Comparison of ENCODE assay signal across 9 mouse cellular contexts in the genomic region with DNA sequence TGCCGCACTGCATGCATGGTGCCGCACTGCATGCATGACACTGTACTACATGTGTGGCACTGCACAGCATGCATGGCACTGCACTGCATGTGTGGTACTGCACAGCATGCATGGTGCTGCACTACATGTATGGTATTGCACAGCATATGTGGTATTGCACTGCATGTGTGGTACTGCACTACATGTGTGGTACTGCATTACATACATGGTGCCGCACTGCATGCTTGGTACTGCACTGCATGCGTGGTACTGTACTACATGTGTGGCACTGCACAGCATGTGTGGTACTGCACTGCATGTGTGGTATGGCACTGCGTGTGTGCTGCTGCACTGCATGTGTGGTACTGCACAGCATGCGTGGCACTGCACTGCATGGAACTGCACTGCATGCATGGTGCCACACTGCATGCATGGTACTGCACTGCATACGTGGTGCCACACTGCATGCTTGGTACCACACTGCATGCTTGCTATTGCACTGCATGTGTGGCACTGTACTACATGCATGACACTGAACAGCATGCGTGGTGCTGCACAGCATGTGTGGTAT.
A peak's percentile ranks its signal among the peaks of the same experiment; 100 is the strongest.
DNase-seq lines count a peak whose midpoint lies in the region; ATAC-seq lines count a peak whose summit lies in the region.
"Had no signal": no experiment of that assay in that cellular context is flagged by ENCODE, and none has a peak within 500 bp of the region (broad histone marks: within the 10 kb centered on the region; RNA-seq: fewer than 3 reads in every experiment).

No protein-coding gene starts in this region.

- no peak overlapping the region for H3K27ac ChIP-seq in limb, embryonic 11.5 days (replicated peaks; ENCODE audit: low read depth, low read length)
- no peak overlapping the region for H3K27ac ChIP-seq in limb, embryonic 10.5 days
- no peak overlapping the region for H3K27ac ChIP-seq in embryonic facial prominence, embryonic 14.5 days (replicated peaks; ENCODE audit: low read depth, low read length)
- H3K27ac ChIP-seq in hindbrain, embryonic 13.5 days = no peak overlapping the region
- no peak overlapping the region for H3K27ac ChIP-seq in midbrain, embryonic 15.5 days

- WGBS in limb, embryonic 11.5 days = 98% methylated on average over 8 of the region's 8 CpGs
- WGBS in limb, embryonic 10.5 days = 95% methylated on average over 8 of the region's 8 CpGs
- 98% methylated on average over 8 of the region's 8 CpGs for WGBS in embryonic facial prominence, embryonic 14.5 days
- 96% methylated on average over 8 of the region's 8 CpGs for WGBS in hindbrain, embryonic 13.5 days
- WGBS in midbrain, embryonic 15.5 days = 97% methylated on average over 8 of the region's 8 CpGs

- H3K4me2 ChIP-seq in limb, embryonic 11.5 days (ENCODE audit: low read depth, severe bottlenecking) = no peak overlapping the region
- H3K4me2 ChIP-seq in embryonic facial prominence, embryonic 14.5 days (ENCODE audit: low read depth, low read length) = no peak overlapping the region
- no peak overlapping the region for H3K4me2 ChIP-seq in hindbrain, embryonic 13.5 days
- H3K4me2 ChIP-seq in midbrain, embryonic 15.5 days = no peak overlapping the region

- H3K4me1 ChIP-seq in limb, embryonic 11.5 days (ENCODE audit: control insufficient read depth, insufficient read depth, low read length) = no peaks in the 10 kb centered on the region
- H3K4me1 ChIP-seq in limb, embryonic 10.5 days = peaks cover 7% of the 10 kb centered on the region; the same call in 1 of the 2 replicates
- no peaks in the 10 kb centered on the region; the same call in 1 of the 2 replicates for H3K4me1 ChIP-seq in embryonic facial prominence, embryonic 14.5 days (ENCODE audit: control insufficient read depth, insufficient read depth, low read length)
- peaks cover 19% of the 10 kb centered on the region for H3K4me1 ChIP-seq in hindbrain, embryonic 13.5 days (replicated peaks)
- H3K4me1 ChIP-seq in midbrain, embryonic 15.5 days = peaks cover 10% of the 10 kb centered on the region; the same call in 1 of the 2 replicates

- H3K9me3 ChIP-seq in limb, embryonic 11.5 days (ENCODE audit: control insufficient read depth, low read length) = no peaks in the 10 kb centered on the region
- no peaks in the 10 kb centered on the region for H3K9me3 ChIP-seq in limb, embryonic 10.5 days (replicated peaks)
- H3K9me3 ChIP-seq in embryonic facial prominence, embryonic 14.5 days (ENCODE audit: control insufficient read depth, low read length) = no peaks in the 10 kb centered on the region
- H3K9me3 ChIP-seq in hindbrain, embryonic 13.5 days = no peaks in the 10 kb centered on the region
- H3K9me3 ChIP-seq in midbrain, embryonic 15.5 days = no peaks in the 10 kb centered on the region

- peak; percentile 51; the same call in 1 of the 2 replicates for ATAC-seq in limb, embryonic 11.5 days (ENCODE audit: insufficient number of reproducible peaks, low FRiP score, low TSS enrichment, low read depth)
- ATAC-seq in embryonic facial prominence, embryonic 14.5 days (ENCODE audit: low read depth) = peak; percentile 17; the same call in 1 of the 2 replicates
- peak; percentile 53 for ATAC-seq in hindbrain, embryonic 13.5 days (ENCODE audit: low FRiP score)
- peak; percentile 53 for ATAC-seq in midbrain, embryonic 15.5 days (replicated peaks)
- no peak for ATAC-seq in frontal cortex, adult (ENCODE audit: low TSS enrichment)

- H3K27me3 ChIP-seq in limb, embryonic 11.5 days (ENCODE audit: control insufficient read depth, insufficient read depth, low read length) = no peaks in the 10 kb centered on the region
- H3K27me3 ChIP-seq in limb, embryonic 10.5 days (ENCODE audit: low read depth, poor library complexity, severe bottlenecking) = no peaks in the 10 kb centered on the region
- no peaks in the 10 kb centered on the region for H3K27me3 ChIP-seq in embryonic facial prominence, embryonic 14.5 days (replicated peaks; ENCODE audit: control insufficient read depth, insufficient read depth, low read length)
- no peaks in the 10 kb centered on the region for H3K27me3 ChIP-seq in hindbrain, embryonic 13.5 days
- no peaks in the 10 kb centered on the region for H3K27me3 ChIP-seq in midbrain, embryonic 15.5 days (replicated peaks)

- DNase-seq in limb, embryonic 11.5 days (ENCODE audit: low spot score) = no peak
- DNase-seq in limb, embryonic 10.5 days (ENCODE audit: low spot score) = no peak
- no peak for DNase-seq in embryonic facial prominence, embryonic 14.5 days (ENCODE audit: low spot score)
- no peak for DNase-seq in spleen, adult 18-20 months
- no peak for DNase-seq in left cerebral cortex, postnatal 14 days (ENCODE audit: low spot score in 2 of 2)
- DNase-seq: kidney, postnatal 10 days had no signal

- no peak overlapping the region for H3K9ac ChIP-seq in limb, embryonic 11.5 days (ENCODE audit: low read length)
- H3K9ac ChIP-seq in embryonic facial prominence, embryonic 14.5 days (ENCODE audit: low read depth, low read length) = no peak overlapping the region
- H3K9ac ChIP-seq in hindbrain, embryonic 13.5 days = no peak overlapping the region
- H3K9ac ChIP-seq in midbrain, embryonic 15.5 days = no peak overlapping the region

- intact Hi-C loops in left cerebral cortex, postnatal 14 days (cut with DNase I) = no loop called here

- H3K36me3 ChIP-seq in limb, embryonic 11.5 days (ENCODE audit: control insufficient read depth, insufficient read depth, low read length) = no peaks in the 10 kb centered on the region
- no peaks in the 10 kb centered on the region for H3K36me3 ChIP-seq in limb, embryonic 10.5 days
- H3K36me3 ChIP-seq in embryonic facial prominence, embryonic 14.5 days (ENCODE audit: control insufficient read depth, insufficient read depth, low read length) = no peaks in the 10 kb centered on the region
- H3K36me3 ChIP-seq in hindbrain, embryonic 13.5 days = no peaks in the 10 kb centered on the region
- H3K36me3 ChIP-seq in midbrain, embryonic 15.5 days (replicated peaks) = no peaks in the 10 kb centered on the region

- H3K4me3 ChIP-seq in limb, embryonic 11.5 days (ENCODE audit: low read depth, low read length) = no peak overlapping the region
- no peak overlapping the region for H3K4me3 ChIP-seq in limb, embryonic 10.5 days
- H3K4me3 ChIP-seq in embryonic facial prominence, embryonic 14.5 days (ENCODE audit: low read depth, low read length) = no peak overlapping the region
- no peak overlapping the region for H3K4me3 ChIP-seq in hindbrain, embryonic 13.5 days
- H3K4me3 ChIP-seq in midbrain, embryonic 15.5 days = no peak overlapping the region
